Mouse (Mus musculus) kidney, embryonic 15.5 days (tissue): ENCODE results near the gene Ackr2. TPM values are rescaled to one million over a fixed set of nuclear protein-coding genes. Genes with fewer than 3 reads are reported as not detected.

Experiments used
- ATAC-seq: fragments of 200-750 bp; cut with Nextera tagmentation; replicated peaks from 2 replicates; pipeline ENCODE4 v1.8.0; 2017; ENCODE audit warnings: moderate TSS enrichment; ENCODE audit not compliant: low FRiP score
- H3K27ac ChIP-seq: fragments of 300-500 bp; sonication (generic); 2 replicates; pipeline ENCODE4 v1.5.1; 2015; ENCODE audit warnings: mild to moderate bottlenecking, inconsistent platforms
- H3K27me3 ChIP-seq: fragments of 300-500 bp; sonication (generic); 2 replicates; pipeline ENCODE4 v1.6.1; 2015; ENCODE audit warnings: inconsistent platforms
- H3K36me3 ChIP-seq: fragments of 300-500 bp; sonication (generic); 2 replicates; pipeline ENCODE4 v1.6.1; 2015; ENCODE audit warnings: inconsistent platforms
- H3K4me1 ChIP-seq: fragments of 300-500 bp; sonication (generic); 2 replicates; pipeline ENCODE4 v1.6.1; 2015; ENCODE audit warnings: inconsistent platforms
- H3K4me2 ChIP-seq: fragments of 300-500 bp; sonication (generic); 2 replicates; pipeline ENCODE4 v1.6.1; 2015; ENCODE audit warnings: moderate library complexity, mild to moderate bottlenecking, inconsistent platforms
- H3K4me3 ChIP-seq: fragments of 300-500 bp; sonication (generic); replicated peaks from 2 replicates; pipeline ENCODE4 v1.5.1; 2015; ENCODE audit warnings: mild to moderate bottlenecking, inconsistent platforms
- H3K9ac ChIP-seq: fragments of 300-500 bp; sonication (generic); 2 replicates; pipeline ENCODE4 v1.6.1; 2015; ENCODE audit warnings: mild to moderate bottlenecking, inconsistent platforms
- H3K9me3 ChIP-seq: fragments of 300-500 bp; sonication (generic); replicated peaks from 2 replicates; pipeline ENCODE4 v1.6.1; 2016; ENCODE audit warnings: inconsistent platforms
- WGBS: fragments of 180-500 bp; shearing (Covaris S2); methylation state at CpG from one replicate; pipeline ENCODE4 v1.1.7; 2015; ENCODE audit warnings: mixed read lengths; 5-methylcytosine and 5-hydroxymethylcytosine counted together
- polyA plus RNA-seq: library from polyadenylated mRNA; unstranded; fragments of >200 nt; fragmentation: Nextera tagmentation; extraction: Ambion mirVana; gene quantifications from 2 replicates; pipeline ENCODE4 v1.2.1, GENCODE M21; 2015

Ackr2 gene
- polyA plus RNA-seq, 1 experiment from 2014 or later = 0.57 TPM

DNA sequence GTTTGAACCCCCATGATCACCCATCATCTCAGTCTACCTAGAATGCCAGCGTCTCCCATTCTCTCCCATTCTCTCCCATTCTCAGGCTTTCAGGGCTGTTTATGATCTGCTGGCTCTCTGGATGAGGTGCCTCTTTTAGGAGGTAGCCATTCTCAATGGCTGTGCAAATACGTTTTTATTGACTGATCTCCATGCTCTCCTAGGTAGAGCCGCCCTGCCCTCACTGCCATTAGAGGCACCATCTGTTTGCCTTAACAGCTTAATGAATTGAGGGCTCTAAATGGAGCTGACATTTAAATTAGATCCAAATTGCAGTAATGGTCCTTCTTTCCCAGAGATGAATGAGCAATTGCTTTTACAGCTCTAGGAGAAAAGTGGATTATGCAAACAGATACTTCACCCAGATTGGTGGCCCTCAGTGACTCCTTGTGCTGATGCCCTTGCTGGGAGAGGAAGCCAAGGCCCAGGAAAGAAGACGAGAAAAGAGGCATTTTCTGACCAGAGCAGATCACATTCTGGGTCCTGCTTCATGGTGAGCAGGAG is 28.1 kb upstream of the Ackr2 start:
- Histone ChIP-seq H3K27me3 (0 out of 2 replicates have a peak, but pooled peaks cover 3% of the 10 kb centered on the region), H3K4me2 (no peak overlapping the region), H3K9me3 (no peaks in the 10 kb centered on the region), H3K4me1 (peaks cover 3% of the 10 kb centered on the region; the same call in 1 of the 2 replicates), H3K36me3 (no peaks in the 10 kb centered on the region), H3K9ac (no peak overlapping the region), H3K4me3 (no peak overlapping the region), H3K27ac (no peak overlapping the region)
- ATAC-seq = no peak
- WGBS = 30% methylated on average over 4 of the region's 4 CpGs

DNA sequence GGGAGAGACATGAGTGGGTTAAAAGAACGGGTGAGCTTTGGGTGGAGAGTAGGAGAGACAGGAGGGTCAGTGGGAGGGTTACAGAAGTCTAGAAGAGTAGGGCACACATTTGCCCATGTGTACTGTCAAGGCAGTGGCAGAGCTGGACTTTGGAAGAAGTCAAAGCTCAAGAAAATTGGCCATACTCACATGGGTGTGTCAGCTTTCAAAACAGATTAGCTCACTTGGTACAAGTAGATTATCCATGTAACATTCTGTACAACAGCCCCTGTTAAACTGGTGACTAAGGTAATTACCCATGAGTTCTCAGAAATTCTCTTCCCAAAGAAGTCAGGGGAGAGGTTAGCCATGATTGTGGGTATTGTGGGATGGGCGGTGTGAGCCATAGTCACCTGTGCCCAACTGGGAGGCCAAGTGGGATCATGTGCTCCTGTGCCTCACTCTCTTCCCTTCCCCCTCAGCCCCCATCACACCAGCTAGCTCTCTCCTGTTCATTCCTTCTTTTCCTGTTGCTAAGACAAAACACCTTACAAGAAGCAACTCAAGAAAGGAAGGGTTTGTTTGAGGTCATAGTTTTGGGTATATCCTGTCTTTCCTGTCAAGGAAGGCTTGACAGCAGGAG is 26.0 kb upstream of the Ackr2 start:
- Histone ChIP-seq H3K4me2 (no peak overlapping the region), H3K9me3 (no peaks in the 10 kb centered on the region), H3K9ac (no peak overlapping the region), H3K4me1 (peaks cover 3% of the 10 kb centered on the region; the same call in 1 of the 2 replicates), H3K27ac (no peak overlapping the region), H3K36me3 (no peaks in the 10 kb centered on the region), H3K4me3 (no peak overlapping the region), H3K27me3 (0 out of 2 replicates have a peak, but pooled peaks cover 10% of the 10 kb centered on the region)
- WGBS = 83% methylated on average over 2 of the region's 2 CpGs
- ATAC-seq = no peak

GRCm38 (mm10) chr9:121873578-121873977 is 24.6 kb upstream of the Ackr2 start:
- Histone ChIP-seq H3K27ac (no peak overlapping the region), H3K4me3 (no peak overlapping the region), H3K9me3 (no peaks in the 10 kb centered on the region), H3K4me1 (peaks cover 2% of the 10 kb centered on the region; the same call in 1 of the 2 replicates), H3K4me2 (no peak overlapping the region), H3K36me3 (no peaks in the 10 kb centered on the region), H3K27me3 (0 out of 2 replicates have a peak, but pooled peaks cover 10% of the 10 kb centered on the region), H3K9ac (no peak overlapping the region)
- no peak for ATAC-seq

DNA sequence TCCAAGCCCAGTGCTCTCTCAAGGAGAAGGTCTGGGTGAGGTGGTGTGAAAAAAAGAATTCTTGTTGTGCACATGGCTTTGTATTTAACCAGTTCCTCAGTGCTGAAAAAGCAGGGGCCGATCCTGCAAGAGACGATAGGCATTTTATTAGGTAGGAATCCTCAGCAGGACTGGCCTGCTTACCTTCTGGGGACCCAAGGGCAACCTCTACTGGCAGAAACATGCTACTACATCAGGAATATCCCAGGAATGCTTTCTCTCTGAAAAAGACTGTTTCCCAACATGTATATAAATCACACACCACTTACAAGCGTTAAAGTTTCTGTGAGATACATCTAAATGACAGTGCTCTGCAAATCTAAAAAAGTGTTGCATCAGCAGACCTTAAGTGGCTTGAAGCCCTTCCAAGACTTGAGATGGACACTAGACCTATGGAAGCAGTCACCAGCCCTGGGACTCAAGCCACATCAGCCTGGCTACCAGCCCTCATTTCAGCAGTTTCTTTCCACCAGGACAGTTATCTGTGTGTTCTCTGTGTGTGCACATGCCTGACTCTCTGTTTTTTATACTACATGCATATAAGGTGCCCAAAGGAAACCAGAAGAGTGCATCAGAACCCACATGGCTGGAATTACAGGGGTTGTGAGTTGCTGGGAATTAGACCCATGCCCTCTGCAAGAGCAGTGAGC is 21.0 kb upstream of the Ackr2 start:
- 0 out of 2 replicates have a peak, but pooled peaks cover 12% of the 10 kb centered on the region for H3K27me3 ChIP-seq
- H3K4me3 ChIP-seq = no peak overlapping the region
- no peaks in the 10 kb centered on the region for H3K36me3 ChIP-seq
- no peak overlapping the region for H3K27ac ChIP-seq
- no peaks in the 10 kb centered on the region for H3K9me3 ChIP-seq
- H3K9ac ChIP-seq = no peak overlapping the region
- H3K4me2 ChIP-seq = no peak overlapping the region
- no peak for ATAC-seq
- 11% methylated on average over 3 of the region's 3 CpGs for WGBS
- peaks cover 9% of the 10 kb centered on the region for H3K4me1 ChIP-seq

DNA sequence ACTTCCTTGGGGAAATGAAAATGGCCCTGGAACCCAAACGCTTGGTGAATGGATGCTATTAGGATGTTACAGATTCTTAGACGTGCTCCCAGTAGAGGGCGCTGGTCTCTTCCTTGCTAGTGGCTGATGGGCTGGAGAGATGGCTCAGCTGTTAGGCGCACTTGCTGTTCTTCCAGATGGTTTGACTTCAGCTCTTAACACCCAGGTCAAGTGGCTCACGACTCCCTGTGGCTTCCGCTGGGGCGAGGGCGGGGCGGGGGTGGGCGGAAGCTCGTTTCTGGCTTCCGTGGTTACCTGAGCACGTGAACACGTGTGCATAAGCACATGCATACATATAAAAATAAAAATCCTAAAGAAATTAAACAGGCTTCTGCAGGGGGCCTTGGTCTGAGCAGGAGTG is 17.3 kb upstream of the Ackr2 start:
- Histone ChIP-seq H3K27me3 (0 out of 2 replicates have a peak, but pooled peaks cover 12% of the 10 kb centered on the region), H3K27ac (no peak overlapping the region), H3K4me2 (peak overlapping the region; percentile 38), H3K4me1 (peaks cover 9% of the 10 kb centered on the region), H3K36me3 (no peaks in the 10 kb centered on the region), H3K9me3 (no peaks in the 10 kb centered on the region), H3K4me3 (no peak overlapping the region), H3K9ac (no peak overlapping the region)
- ATAC-seq = no peak
- WGBS = 19% methylated on average over 14 of the region's 14 CpGs

GRCm38 (mm10) chr9:121881301-121881700 is 16.9 kb upstream of the Ackr2 start:
- Histone ChIP-seq H3K27ac (no peak overlapping the region), H3K27me3 (0 out of 2 replicates have a peak, but pooled peaks cover 11% of the 10 kb centered on the region), H3K4me3 (no peak overlapping the region), H3K4me2 (peak overlapping the region; percentile 38; the same call in 1 of the 2 replicates), H3K4me1 (peaks cover 9% of the 10 kb centered on the region), H3K9ac (no peak overlapping the region), H3K36me3 (no peaks in the 10 kb centered on the region), H3K9me3 (no peaks in the 10 kb centered on the region)
- 75% methylated on average over 6 of the region's 6 CpGs for WGBS
- ATAC-seq = no peak

GRCm38 (mm10) chr9:121882015-121882457 is 16.1 kb upstream of the Ackr2 start:
- WGBS = 46% methylated on average over 7 of the region's 7 CpGs
- ATAC-seq = no peak
- no peaks in the 10 kb centered on the region for H3K36me3 ChIP-seq
- H3K9me3 ChIP-seq = no peaks in the 10 kb centered on the region
- 0 out of 2 replicates have a peak, but pooled peaks cover 5% of the 10 kb centered on the region for H3K27me3 ChIP-seq
- no peak overlapping the region for H3K4me2 ChIP-seq
- no peak overlapping the region for H3K9ac ChIP-seq
- H3K4me1 ChIP-seq = peaks cover 9% of the 10 kb centered on the region
- H3K27ac ChIP-seq = no peak overlapping the region
- H3K4me3 ChIP-seq = no peak overlapping the region

- no peaks in the 10 kb centered on the region for H3K27me3 ChIP-seq
- H3K27ac ChIP-seq = peak overlapping the region; percentile 19; the same call in 1 of the 2 replicates
- H3K4me2 ChIP-seq = peak overlapping the region; percentile 47
- H3K4me1 ChIP-seq = peaks cover 21% of the 10 kb centered on the region
- WGBS = 58% methylated on average over 4 of the region's 4 CpGs
- no peak overlapping the region; the same call in 1 of the 2 replicates for H3K4me3 ChIP-seq
- H3K9ac ChIP-seq = no peak overlapping the region
- ATAC-seq = no peak; the same call in 1 of the 2 replicates
- H3K9me3 ChIP-seq = no peaks in the 10 kb centered on the region
- H3K36me3 ChIP-seq = no peaks in the 10 kb centered on the region
These were observed 8.2 kb upstream of the Ackr2 start for GRCm38 (mm10) chr9:121889927-121890440.

DNA sequence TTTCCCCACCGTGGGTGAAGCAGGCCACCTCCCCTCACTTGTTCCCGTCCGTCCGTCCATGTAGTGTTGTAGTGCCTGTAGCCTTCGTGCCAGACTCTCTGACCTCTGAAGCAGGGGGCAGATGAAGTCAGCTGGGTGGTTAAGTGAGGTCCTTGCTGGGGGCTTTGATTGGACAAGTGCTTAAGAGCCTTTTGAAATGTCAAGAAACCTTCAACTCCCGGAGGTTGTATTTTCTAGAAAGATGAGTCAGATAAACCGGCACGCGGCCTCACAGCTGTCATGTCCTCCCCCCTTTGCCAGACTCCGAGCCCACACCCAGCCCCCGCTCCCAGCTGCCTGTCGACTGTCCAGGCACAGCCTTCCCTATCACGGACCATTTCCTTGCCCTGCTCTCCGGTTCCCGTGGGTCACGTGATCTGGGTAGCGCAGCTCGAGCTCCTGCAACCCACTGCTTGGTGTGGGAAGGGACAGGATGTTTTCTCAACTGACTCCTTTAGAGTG is 7.7 kb upstream of the Ackr2 start:
- H3K27me3 ChIP-seq = no peaks in the 10 kb centered on the region
- WGBS = 4% methylated on average over 18 of the region's 18 CpGs
- H3K4me3 ChIP-seq = peak overlapping the region; percentile 8
- peak overlapping the region; percentile 19; the same call in 1 of the 2 replicates for H3K27ac ChIP-seq
- no peak overlapping the region for H3K9ac ChIP-seq
- peak overlapping the region; percentile 47 for H3K4me2 ChIP-seq
- H3K9me3 ChIP-seq = no peaks in the 10 kb centered on the region
- H3K4me1 ChIP-seq = peaks cover 26% of the 10 kb centered on the region
- no peaks in the 10 kb centered on the region for H3K36me3 ChIP-seq
- ATAC-seq = peak; percentile 88

DNA sequence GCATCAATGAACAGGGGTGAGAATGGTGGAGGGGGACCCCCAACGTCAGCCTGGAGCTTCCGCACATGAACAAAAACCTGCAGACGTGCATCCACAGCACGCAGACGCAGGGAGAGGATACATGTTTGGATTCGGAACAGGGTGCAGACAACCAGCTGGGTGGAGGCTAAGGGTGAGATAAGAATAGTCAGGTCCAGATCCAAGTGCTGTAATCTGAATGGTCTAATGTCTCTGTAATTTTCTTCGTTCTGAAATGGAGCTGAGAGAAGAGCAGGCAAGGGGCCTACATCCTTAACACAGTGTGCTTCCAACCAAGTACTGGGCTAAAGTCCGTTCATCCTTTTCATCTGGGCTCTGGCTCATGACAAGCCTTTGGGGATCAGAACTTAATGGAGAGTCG is 6.9 kb upstream of the Ackr2 start:
- Histone ChIP-seq H3K9ac (no peak overlapping the region), H3K9me3 (no peaks in the 10 kb centered on the region), H3K4me1 (peaks cover 26% of the 10 kb centered on the region), H3K4me2 (no peak overlapping the region), H3K27ac (no peak overlapping the region), H3K36me3 (no peaks in the 10 kb centered on the region), H3K27me3 (no peaks in the 10 kb centered on the region), H3K4me3 (no peak overlapping the region)
- WGBS = 89% methylated on average over 9 of the region's 9 CpGs
- ATAC-seq = no peak

GRCm38 (mm10) chr9:121892057-121892687 is 6.0 kb upstream of the Ackr2 start:
- no peak overlapping the region for H3K27ac ChIP-seq
- WGBS = 68% methylated on average over 12 of the region's 12 CpGs

More at GRCm38 (mm10) chr9:121892057-121892687, 6.0 kb upstream of the Ackr2 start:
- no peak overlapping the region for H3K4me2 ChIP-seq
- H3K27me3 ChIP-seq = no peaks in the 10 kb centered on the region
- no peaks in the 10 kb centered on the region for H3K9me3 ChIP-seq
- peaks cover 26% of the 10 kb centered on the region for H3K4me1 ChIP-seq
- no peaks in the 10 kb centered on the region for H3K36me3 ChIP-seq
- ATAC-seq = no peak
- H3K9ac ChIP-seq = no peak overlapping the region
- no peak overlapping the region for H3K4me3 ChIP-seq
